Mouse (Mus musculus): ENCODE measurements around the gene Grhl3.
"Not testable (repeated sequence)": the region's sequence is repeated elsewhere in the genome, so short reads cannot be mapped to it uniquely, and the experiment has no call there.

Grhl3 gene

GRCm38 (mm10) chr4:135573251-135573808, at the start of gene Grhl3:
TSS of gene Grhl3 (minus strand) at chr4:135573630.
- no peak for DNase-seq (ENCODE audit: low read depth, low spot score)

GRCm38 (mm10) chr4:135622290-135622689, 48.9 kb upstream of the Grhl3 start:
- no peak for DNase-seq (ENCODE audit: low read depth, low spot score)

- no peak for DNase-seq (ENCODE audit: low read depth, low spot score)
These were observed 47.0 kb upstream of the Grhl3 start for GRCm38 (mm10) chr4:135620461-135620860.

GRCm38 (mm10) chr4:135617783-135618470, 44.5 kb upstream of the Grhl3 start:
- DNase-seq (ENCODE audit: low read depth, low spot score) = no peak

GRCm38 (mm10) chr4:135617038-135617437, 43.6 kb upstream of the Grhl3 start:
- no peak for DNase-seq (ENCODE audit: low read depth, low spot score)

GRCm38 (mm10) chr4:135615307-135615706, 41.9 kb upstream of the Grhl3 start:
- DNase-seq (ENCODE audit: low read depth, low spot score) = not testable (repeated sequence)

- DNase-seq (ENCODE audit: low read depth, low spot score) = no peak
These were observed 36.6 kb upstream of the Grhl3 start for GRCm38 (mm10) chr4:135609986-135610385.

- DNase-seq (ENCODE audit: low read depth, low spot score) = no peak
These were observed 34.8 kb upstream of the Grhl3 start for GRCm38 (mm10) chr4:135607979-135608885.

- DNase-seq (ENCODE audit: low read depth, low spot score) = no peak
These were observed 32.8 kb upstream of the Grhl3 start for GRCm38 (mm10) chr4:135606271-135606670.

GRCm38 (mm10) chr4:135601530-135601929, 28.1 kb upstream of the Grhl3 start:
- no peak for DNase-seq (ENCODE audit: low read depth, low spot score)

- no peak for DNase-seq (ENCODE audit: low read depth, low spot score)
These were observed 26.2 kb upstream of the Grhl3 start for GRCm38 (mm10) chr4:135599497-135600182.

- no peak for DNase-seq (ENCODE audit: low read depth, low spot score)
These were observed 25.6 kb upstream of the Grhl3 start for GRCm38 (mm10) chr4:135598998-135599397.

GRCm38 (mm10) chr4:135597571-135597970, 24.1 kb upstream of the Grhl3 start:
- no peak for DNase-seq (ENCODE audit: low read depth, low spot score)

GRCm38 (mm10) chr4:135595943-135596342, 22.5 kb upstream of the Grhl3 start:
- DNase-seq (ENCODE audit: low read depth, low spot score) = no peak

- no peak for DNase-seq (ENCODE audit: low read depth, low spot score)
These were observed 18.3 kb upstream of the Grhl3 start for GRCm38 (mm10) chr4:135591610-135592304.

- DNase-seq (ENCODE audit: low read depth, low spot score) = no peak
These were observed 17.7 kb upstream of the Grhl3 start for GRCm38 (mm10) chr4:135591086-135591485.

- no peak for DNase-seq (ENCODE audit: low read depth, low spot score)
These were observed 11.4 kb upstream of the Grhl3 start for GRCm38 (mm10) chr4:135584838-135585237.

- no peak for DNase-seq (ENCODE audit: low read depth, low spot score)
These were observed 7.9 kb upstream of the Grhl3 start for GRCm38 (mm10) chr4:135581222-135581910.

- DNase-seq (ENCODE audit: low read depth, low spot score) = no peak
These were observed 6.3 kb upstream of the Grhl3 start for GRCm38 (mm10) chr4:135579695-135580094.

- no peak for DNase-seq (ENCODE audit: low read depth, low spot score)
These were observed 5.1 kb upstream of the Grhl3 start for GRCm38 (mm10) chr4:135578490-135578889.

All from embryo, embryonic 11.5 days (tissue).